ENCODE assay signal across 8 mouse cellular contexts in the genomic region with DNA sequence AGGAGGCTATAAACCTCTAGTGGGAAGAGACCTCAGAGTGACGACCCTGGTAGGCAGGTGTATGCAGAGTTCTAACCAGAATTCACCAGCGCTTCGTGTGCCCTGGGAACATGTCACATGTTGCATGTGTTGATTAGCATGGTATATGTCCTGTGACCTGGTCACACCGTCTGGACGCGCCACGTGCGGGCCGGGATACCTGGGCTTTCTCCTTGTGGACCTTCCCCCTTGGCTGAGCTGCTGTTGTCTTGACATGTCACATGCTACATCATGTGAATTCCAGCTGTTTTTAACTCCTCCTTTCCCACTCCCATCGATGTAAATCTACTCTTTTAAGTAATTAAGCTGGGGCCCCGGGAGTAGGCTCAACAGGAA. TPM values are rescaled to one million over a fixed set of nuclear protein-coding genes. Genes with fewer than 3 reads are reported as not detected.
DNase-seq lines count a peak whose midpoint lies in the region; ATAC-seq lines count a peak whose summit lies in the region.

No protein-coding gene starts in this region.

- ATAC-seq in heart, embryonic 16.5 days (replicated peaks; ENCODE audit: extremely low read depth, insufficient read depth, low FRiP score), result no peak
- ATAC-seq in embryonic facial prominence, embryonic 14.5 days (ENCODE audit: low read depth), result no peak
- peak; percentile 24 for ATAC-seq in kidney, embryonic 16.5 days (ENCODE audit: low FRiP score, low TSS enrichment)
- 0 out of 2 replicates have a peak, but pooled peaks have one; percentile 26 for ATAC-seq in neural tube, embryonic 12.5 days (ENCODE audit: low FRiP score, low read depth)

- H3K4me1 ChIP-seq in heart, embryonic 16.5 days (ENCODE audit: control insufficient read depth, insufficient read depth, low read length), result peaks cover 25% of the 10 kb centered on the region
- H3K4me1 ChIP-seq in embryonic facial prominence, embryonic 14.5 days (ENCODE audit: control insufficient read depth, insufficient read depth, low read length), result peaks cover 8% of the 10 kb centered on the region
- peaks cover 23% of the 10 kb centered on the region for H3K4me1 ChIP-seq in kidney, embryonic 16.5 days (ENCODE audit: insufficient read depth, low read length)
- H3K4me1 ChIP-seq in neural tube, embryonic 12.5 days, result peaks cover 10% of the 10 kb centered on the region

- intact Hi-C loops in left cerebral cortex, postnatal 4 days (cut with DNase I), result no loop called here

- H3K4me2 ChIP-seq in heart, embryonic 16.5 days (ENCODE audit: low read depth, low read length), result peak overlapping the region; percentile 89
- peak overlapping the region; percentile 82 for H3K4me2 ChIP-seq in embryonic facial prominence, embryonic 14.5 days (ENCODE audit: low read depth, low read length)
- peak overlapping the region; percentile 79 for H3K4me2 ChIP-seq in kidney, embryonic 16.5 days (replicated peaks; ENCODE audit: low read depth, low read length)
- peak overlapping the region; percentile 87 for H3K4me2 ChIP-seq in neural tube, embryonic 12.5 days (replicated peaks)

- no peaks in the 10 kb centered on the region for H3K9me3 ChIP-seq in heart, embryonic 16.5 days (replicated peaks; ENCODE audit: control insufficient read depth, low read length)
- H3K9me3 ChIP-seq in embryonic facial prominence, embryonic 14.5 days (ENCODE audit: control insufficient read depth, low read length), result no peaks in the 10 kb centered on the region
- H3K9me3 ChIP-seq in kidney, embryonic 16.5 days (ENCODE audit: low read length), result no peaks in the 10 kb centered on the region
- no peaks in the 10 kb centered on the region for H3K9me3 ChIP-seq in neural tube, embryonic 12.5 days

- H3K36me3 ChIP-seq in heart, embryonic 16.5 days (ENCODE audit: control insufficient read depth, insufficient read depth), result no peaks in the 10 kb centered on the region
- no peaks in the 10 kb centered on the region for H3K36me3 ChIP-seq in embryonic facial prominence, embryonic 14.5 days (ENCODE audit: control insufficient read depth, insufficient read depth, low read length)
- H3K36me3 ChIP-seq in kidney, embryonic 16.5 days (ENCODE audit: insufficient read depth, low read length), result no peaks in the 10 kb centered on the region
- no peaks in the 10 kb centered on the region for H3K36me3 ChIP-seq in neural tube, embryonic 12.5 days

- 17% methylated on average over 11 of the region's 11 CpGs for WGBS in heart, embryonic 16.5 days
- WGBS in embryonic facial prominence, embryonic 14.5 days, result 10% methylated on average over 11 of the region's 11 CpGs
- 7% methylated on average over 11 of the region's 11 CpGs for WGBS in kidney, embryonic 16.5 days
- WGBS in neural tube, embryonic 12.5 days, result 19% methylated on average over 11 of the region's 11 CpGs

- H3K4me3 ChIP-seq in heart, embryonic 16.5 days (ENCODE audit: low read length), result peak overlapping the region; percentile 56
- peak overlapping the region; percentile 45 for H3K4me3 ChIP-seq in embryonic facial prominence, embryonic 14.5 days (ENCODE audit: low read depth, low read length)
- H3K4me3 ChIP-seq in kidney, embryonic 16.5 days (ENCODE audit: low read length), result peak overlapping the region; percentile 43
- H3K4me3 ChIP-seq in neural tube, embryonic 12.5 days, result peak overlapping the region; percentile 37

- H3K27me3 ChIP-seq in heart, embryonic 16.5 days (ENCODE audit: control insufficient read depth, insufficient read depth, low read length), result peaks cover 4% of the 10 kb centered on the region; the same call in 1 of the 2 replicates
- peaks cover 21% of the 10 kb centered on the region for H3K27me3 ChIP-seq in embryonic facial prominence, embryonic 14.5 days (replicated peaks; ENCODE audit: control insufficient read depth, insufficient read depth, low read length)
- H3K27me3 ChIP-seq in kidney, embryonic 16.5 days (ENCODE audit: insufficient read depth, low read length), result peaks cover 5% of the 10 kb centered on the region
- peaks cover 40% of the 10 kb centered on the region for H3K27me3 ChIP-seq in neural tube, embryonic 12.5 days (replicated peaks)

- no peak overlapping the region; the same call in 1 of the 2 replicates for H3K9ac ChIP-seq in heart, embryonic 16.5 days (ENCODE audit: low read length)
- H3K9ac ChIP-seq in embryonic facial prominence, embryonic 14.5 days (ENCODE audit: low read depth, low read length), result peak overlapping the region; percentile 58; the same call in 1 of the 2 replicates
- no peak overlapping the region for H3K9ac ChIP-seq in kidney, embryonic 16.5 days (replicated peaks; ENCODE audit: low read length)
- peak overlapping the region; percentile 59; the same call in 1 of the 2 replicates for H3K9ac ChIP-seq in neural tube, embryonic 12.5 days

- DNase-seq in heart, adult 18-20 months, result no peak
- DNase-seq in embryonic facial prominence, embryonic 14.5 days (ENCODE audit: low spot score), result no peak
- DNase-seq in cerebellum, adult 9-11 months, result no peak
- DNase-seq in left cerebral cortex, postnatal 4 days, result no peak
- DNase-seq in testis, postnatal 14 days (ENCODE audit: low spot score), result no peak

- H3K27ac ChIP-seq in heart, embryonic 16.5 days (ENCODE audit: low read length), result no peak overlapping the region
- H3K27ac ChIP-seq in embryonic facial prominence, embryonic 14.5 days (replicated peaks; ENCODE audit: low read depth, low read length), result no peak overlapping the region
- H3K27ac ChIP-seq in kidney, embryonic 16.5 days (ENCODE audit: low read length), result no peak overlapping the region
- no peak overlapping the region for H3K27ac ChIP-seq in neural tube, embryonic 12.5 days

RNA-seq across cellular contexts. Expression of a gene that starts 0.6 kb away (rescaled TPM):
- 1.6 and 1.7 TPM in 2 replicates for polyA plus RNA-seq in heart, embryonic 16.5 days (2015; fragmentation: Nextera tagmentation; extraction: Ambion mirVana)
- 1 to 10 TPM in 1 of 2 experiments, not detected in 1; 1.9 TPM for total RNA-seq in heart, adult 18-20 months (2021)
- polyA plus RNA-seq in embryonic facial prominence, embryonic 14.5 days (2014; fragmentation: Nextera tagmentation; extraction: Ambion mirVana), result 18.4 and 20.4 TPM in 2 replicates
- polyA plus RNA-seq in kidney, embryonic 16.5 days (2015; fragmentation: Nextera tagmentation; extraction: Ambion mirVana), result 55.3 and 56.8 TPM in 2 replicates
- polyA plus RNA-seq in neural tube, embryonic 12.5 days (2016; fragmentation: Nextera tagmentation; extraction: Ambion mirVana), result 0.68 and 0.77 TPM in 2 replicates
- under 1 TPM in 1 of 2 experiments, not detected in 1; 0.20 TPM for total RNA-seq in left cerebral cortex, postnatal 4 days (2021)

RNA-seq across cellular contexts. Expression of a gene that starts 25.7 kb away (rescaled TPM):
- polyA plus RNA-seq in heart, embryonic 16.5 days (2015; fragmentation: Nextera tagmentation; extraction: Ambion mirVana), result 15.2 and 15.6 TPM in 2 replicates
- total RNA-seq in heart, adult 18-20 months (2021), result 10 to 100 TPM; 16.2 to 18.9 TPM
- 24.9 and 29.4 TPM in 2 replicates for polyA plus RNA-seq in embryonic facial prominence, embryonic 14.5 days (2014; fragmentation: Nextera tagmentation; extraction: Ambion mirVana)
- polyA plus RNA-seq in kidney, embryonic 16.5 days (2015; fragmentation: Nextera tagmentation; extraction: Ambion mirVana), result 34.7 and 37.8 TPM in 2 replicates
- 26.5 and 27.1 TPM in 2 replicates for polyA plus RNA-seq in neural tube, embryonic 12.5 days (2016; fragmentation: Nextera tagmentation; extraction: Ambion mirVana)
- 10 to 100 TPM; 83.6 to 85.6 TPM for total RNA-seq in left cerebral cortex, postnatal 4 days (2021)

RNA-seq across cellular contexts. Expression of a gene that starts 37.0 kb away (rescaled TPM):
- polyA plus RNA-seq in heart, embryonic 16.5 days (2015; fragmentation: Nextera tagmentation; extraction: Ambion mirVana), result 68.0 and 69.7 TPM in 2 replicates
- total RNA-seq in heart, adult 18-20 months (2021), result 100 to 1,000 TPM; 126 to 132 TPM
- polyA plus RNA-seq in embryonic facial prominence, embryonic 14.5 days (2014; fragmentation: Nextera tagmentation; extraction: Ambion mirVana), result 83.7 and 90.7 TPM in 2 replicates
- polyA plus RNA-seq in kidney, embryonic 16.5 days (2015; fragmentation: Nextera tagmentation; extraction: Ambion mirVana), result 76.1 and 86.1 TPM in 2 replicates
- polyA plus RNA-seq in neural tube, embryonic 12.5 days (2016; fragmentation: Nextera tagmentation; extraction: Ambion mirVana), result 92.7 and 108 TPM in 2 replicates
- total RNA-seq in left cerebral cortex, postnatal 4 days (2021), result 100 to 1,000 TPM; 101 to 103 TPM

RNA-seq across cellular contexts. Expression of a gene that starts 50.6 kb away (rescaled TPM):
- polyA plus RNA-seq in heart, embryonic 16.5 days (2015; fragmentation: Nextera tagmentation; extraction: Ambion mirVana), result 1.1 TPM in 2 replicates
- 10 to 100 TPM; 17.6 to 24.6 TPM for total RNA-seq in heart, adult 18-20 months (2021)
- polyA plus RNA-seq in embryonic facial prominence, embryonic 14.5 days (2014; fragmentation: Nextera tagmentation; extraction: Ambion mirVana), result 0.18 and 0.74 TPM in 2 replicates
- polyA plus RNA-seq in kidney, embryonic 16.5 days (2015; fragmentation: Nextera tagmentation; extraction: Ambion mirVana), result 1.2 and 2.4 TPM in 2 replicates
- polyA plus RNA-seq in neural tube, embryonic 12.5 days (2016; fragmentation: Nextera tagmentation; extraction: Ambion mirVana), result not detected in 2 replicates
- total RNA-seq in left cerebral cortex, postnatal 4 days (2021), result not detected

Comparison
In these comparisons a context has a peak if more than half of its experiments do, and no peak if none do; other contexts are left out.
1. ATAC-seq: peak in kidney, embryonic 16.5 days (single experiment) and neural tube, embryonic 12.5 days (single experiment); none in heart, embryonic 16.5 days (single experiment) and embryonic facial prominence, embryonic 14.5 days (single experiment).
2. H3K9ac ChIP-seq: peak in embryonic facial prominence, embryonic 14.5 days (single experiment) and neural tube, embryonic 12.5 days (single experiment); none in heart, embryonic 16.5 days (single experiment) and kidney, embryonic 16.5 days (single experiment).
3. Peak in every context shown above with its lines, with median percentiles within 50 percentile points of each other: H3K4me2 ChIP-seq and H3K4me3 ChIP-seq.